Mouse (Mus musculus): Measurements from ENCODE around the gene Dusp14.

Dusp14 gene

DNA sequence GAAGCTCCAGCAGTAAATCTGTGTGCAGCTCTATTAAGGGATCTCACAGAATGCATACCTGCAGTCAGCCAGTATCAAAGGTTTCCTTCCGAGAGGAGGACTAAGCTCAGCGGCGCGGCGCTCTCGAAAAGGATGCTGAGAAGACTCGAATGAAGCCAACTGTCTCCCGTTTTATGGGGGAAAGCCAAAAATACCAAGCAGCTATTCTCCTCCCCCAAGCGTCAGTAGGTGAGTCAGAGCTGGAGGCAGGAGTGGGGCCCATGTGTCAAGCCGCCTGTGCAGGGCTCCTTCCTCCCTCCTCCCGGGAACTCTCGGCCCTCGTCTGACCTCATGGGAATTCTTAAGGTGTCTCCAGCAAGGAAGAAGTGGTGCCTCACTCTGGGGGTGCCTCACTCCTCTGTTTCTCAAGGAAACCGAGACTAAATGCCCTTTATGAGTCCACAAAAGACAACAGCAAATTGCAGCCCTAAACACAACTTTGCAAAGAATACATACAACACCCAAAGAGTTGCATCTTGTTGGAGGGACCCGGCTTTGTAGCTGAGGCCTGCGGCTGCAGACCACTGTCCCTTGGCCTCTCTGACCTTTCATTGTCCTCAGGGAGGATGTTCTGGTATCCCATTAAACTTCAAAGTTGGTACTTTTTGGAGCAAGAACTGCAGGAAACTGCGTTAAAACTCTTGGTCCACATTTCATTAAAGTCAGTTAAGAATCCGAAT, 2.0 kb downstream of the Dusp14 start:
- ATAC-seq (ENCODE audit: low TSS enrichment): peak; percentile 70

DNA sequence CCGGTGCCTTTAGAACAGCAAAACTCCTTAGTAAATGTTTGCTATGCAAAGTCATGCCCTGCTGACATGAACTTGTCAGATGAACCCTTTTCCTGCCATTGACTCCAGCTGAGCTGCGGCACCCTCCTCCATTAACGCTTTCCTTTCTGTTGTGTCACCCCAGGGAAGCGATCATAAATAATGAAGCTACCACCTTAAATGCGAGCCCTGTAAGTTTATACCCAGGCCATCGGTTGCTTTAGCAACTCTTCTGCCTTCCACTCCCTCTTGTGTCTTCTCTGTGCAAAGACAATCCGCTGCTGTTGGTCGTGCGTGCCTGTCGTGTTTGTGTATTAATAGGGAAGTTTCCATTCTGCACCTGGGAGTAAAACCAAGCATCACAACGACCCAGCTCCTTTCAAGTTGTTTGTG, 3.0 kb downstream of the Dusp14 start:
- no peak for ATAC-seq (ENCODE audit: low TSS enrichment)

DNA sequence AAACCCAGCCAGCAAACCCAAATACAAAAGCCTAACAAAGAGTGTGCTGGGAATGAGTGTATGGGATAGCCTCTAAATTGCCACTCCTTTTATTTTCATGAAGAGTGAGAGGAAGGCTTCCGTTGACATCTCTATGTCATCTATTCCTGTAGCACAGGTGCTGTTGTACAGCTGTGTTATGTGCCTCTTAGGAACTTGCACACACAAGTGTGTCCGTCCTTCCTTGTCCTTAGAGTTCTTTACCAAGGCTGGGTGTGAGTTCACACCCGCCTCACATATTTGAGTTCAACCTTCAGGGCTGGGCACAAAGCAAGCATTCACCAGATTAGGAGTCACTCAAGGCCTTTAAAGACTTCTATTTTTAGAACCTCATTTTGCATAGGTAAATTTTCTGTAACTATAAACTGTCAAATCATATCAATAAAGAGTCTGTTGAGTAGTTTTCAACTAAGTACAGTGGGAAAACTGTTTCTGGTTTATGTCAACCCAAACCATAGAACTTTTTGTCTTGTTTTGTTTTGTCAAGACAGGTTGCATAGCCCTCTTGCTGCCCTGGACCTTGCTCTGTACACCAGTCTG, 5.3 kb downstream of the Dusp14 start:
- no peak for ATAC-seq (ENCODE audit: low TSS enrichment)

DNA sequence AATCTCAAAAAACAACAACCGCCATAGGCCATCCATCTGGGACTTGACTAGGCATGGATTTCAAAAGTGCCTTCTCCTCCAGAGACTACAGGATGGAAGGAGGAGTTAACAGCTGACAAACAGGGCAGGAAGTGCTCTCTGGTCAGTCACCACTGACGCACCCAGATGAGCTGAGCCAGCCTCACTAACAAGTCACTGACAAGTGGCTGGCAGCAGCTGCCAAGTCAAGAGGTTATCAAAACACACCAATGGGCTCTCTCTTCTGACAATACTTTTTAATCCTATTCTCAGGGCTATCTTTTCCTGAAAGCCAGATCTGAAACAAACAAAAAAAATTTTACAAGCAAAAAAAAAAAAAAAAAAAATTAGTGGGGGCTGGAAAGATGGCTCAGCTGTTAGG, 6.3 kb downstream of the Dusp14 start:
- no peak for ATAC-seq (ENCODE audit: low TSS enrichment)

DNA sequence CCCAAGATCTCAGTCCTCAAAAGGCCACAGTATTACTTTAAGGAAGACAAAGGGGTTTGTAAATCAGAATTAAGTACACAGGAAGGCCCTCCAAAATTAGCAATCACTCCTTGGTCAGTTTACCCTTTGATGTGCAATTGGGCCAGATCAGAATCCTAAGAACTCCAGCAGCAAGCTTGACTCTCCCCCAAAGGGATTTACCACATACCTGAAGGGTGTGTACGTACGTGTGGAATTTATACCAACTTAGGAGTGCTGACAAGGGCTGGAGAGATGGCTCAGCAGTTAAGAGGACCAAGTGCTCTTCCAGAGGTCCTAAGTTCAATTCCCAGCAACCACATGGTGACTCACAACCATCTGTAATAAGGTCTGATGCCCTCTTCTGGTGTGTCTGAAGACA, 7.2 kb downstream of the Dusp14 start:
- ATAC-seq (ENCODE audit: low TSS enrichment): no peak

DNA sequence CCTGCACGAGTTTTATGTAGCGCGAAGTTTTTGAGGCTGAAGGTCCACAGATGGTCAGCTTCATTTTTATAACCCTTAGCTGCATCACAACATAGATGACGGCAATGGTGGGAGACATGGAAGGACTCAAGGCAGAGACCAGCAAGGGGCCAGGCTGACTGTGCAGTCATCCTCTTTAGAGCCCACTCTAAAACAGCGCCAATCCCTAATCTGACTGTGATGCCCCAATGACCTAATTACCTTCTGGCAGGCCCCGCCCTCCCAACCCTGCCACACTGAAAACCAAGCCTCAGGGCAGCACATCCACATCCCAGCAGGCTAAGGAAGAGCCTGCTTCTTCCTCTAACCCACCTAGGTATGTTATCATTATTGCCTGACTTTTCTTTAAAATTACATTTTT, 8.4 kb downstream of the Dusp14 start:
- no peak for ATAC-seq (ENCODE audit: low TSS enrichment)

DNA sequence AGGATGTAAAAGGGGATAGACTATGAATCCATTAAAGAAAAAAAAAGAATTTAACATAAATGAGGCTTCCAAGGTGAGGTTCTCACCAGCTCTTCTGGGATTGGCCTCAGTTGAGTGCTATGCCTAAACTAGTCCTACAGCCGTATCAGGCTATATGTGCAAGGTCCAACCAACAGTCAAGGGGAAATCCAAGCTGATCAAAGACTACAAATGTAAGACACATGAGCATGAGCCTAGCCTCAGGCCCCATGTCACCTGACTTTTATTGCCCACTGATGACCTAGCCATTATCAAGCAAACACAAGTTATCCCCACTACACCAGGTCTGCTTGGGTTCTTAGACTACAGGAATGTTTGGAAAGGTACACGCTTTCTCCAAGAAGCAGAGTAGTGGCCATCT, 9.3 kb downstream of the Dusp14 start:
- ATAC-seq (ENCODE audit: low TSS enrichment): no peak

DNA sequence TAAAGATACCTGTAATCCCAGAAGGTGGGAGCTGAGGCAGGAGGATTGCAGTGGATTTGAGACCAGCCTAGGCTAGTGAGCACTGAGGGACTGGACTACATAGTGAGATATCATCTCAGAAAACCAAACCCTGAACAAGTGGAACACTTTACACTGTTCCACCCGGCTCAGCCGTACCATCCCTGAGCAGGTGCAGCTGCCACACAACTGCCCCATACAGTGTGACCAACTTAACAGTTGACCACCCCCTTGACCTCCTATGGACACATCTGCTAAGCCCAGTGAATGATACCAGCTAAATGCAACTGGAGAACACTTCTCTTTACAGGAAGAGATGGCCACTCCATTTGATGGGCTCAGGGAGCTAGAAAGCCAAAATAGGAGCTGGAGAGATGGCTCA, 11.6 kb downstream of the Dusp14 start:
- no peak for ATAC-seq (ENCODE audit: low TSS enrichment)

DNA sequence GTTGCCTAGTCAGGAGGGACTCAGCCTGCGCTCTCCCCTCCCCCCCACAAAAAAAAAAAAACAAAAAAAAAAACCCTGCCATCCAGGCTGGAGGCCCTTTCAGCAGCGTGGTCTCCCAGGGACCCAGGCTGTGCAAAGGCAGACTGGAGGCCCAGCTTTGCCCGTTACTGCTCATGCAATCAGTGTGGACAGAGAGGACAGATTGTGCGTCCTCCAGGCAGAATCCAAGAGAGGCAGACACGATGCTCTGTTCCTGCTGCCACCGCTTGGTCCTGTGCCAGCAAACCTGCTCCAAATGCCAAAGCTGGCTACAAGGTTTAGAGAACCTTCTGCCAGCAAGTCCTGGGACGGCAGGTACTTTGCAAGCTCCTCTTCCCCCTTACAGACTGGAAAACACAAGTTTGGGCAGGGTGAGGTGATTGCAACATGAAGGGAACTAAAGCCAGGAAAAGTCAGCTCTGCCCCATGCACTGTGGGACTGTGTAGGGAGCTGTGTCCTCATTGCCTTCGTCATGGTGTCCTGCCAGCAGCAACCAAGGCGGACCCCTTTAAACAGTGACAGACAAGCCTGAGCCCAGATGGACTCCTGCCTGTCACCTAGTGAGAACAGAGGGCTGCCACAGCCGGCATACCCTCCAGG, 15.4 kb downstream of the Dusp14 start:
- peak; percentile 66 for ATAC-seq (ENCODE audit: low TSS enrichment)

DNA sequence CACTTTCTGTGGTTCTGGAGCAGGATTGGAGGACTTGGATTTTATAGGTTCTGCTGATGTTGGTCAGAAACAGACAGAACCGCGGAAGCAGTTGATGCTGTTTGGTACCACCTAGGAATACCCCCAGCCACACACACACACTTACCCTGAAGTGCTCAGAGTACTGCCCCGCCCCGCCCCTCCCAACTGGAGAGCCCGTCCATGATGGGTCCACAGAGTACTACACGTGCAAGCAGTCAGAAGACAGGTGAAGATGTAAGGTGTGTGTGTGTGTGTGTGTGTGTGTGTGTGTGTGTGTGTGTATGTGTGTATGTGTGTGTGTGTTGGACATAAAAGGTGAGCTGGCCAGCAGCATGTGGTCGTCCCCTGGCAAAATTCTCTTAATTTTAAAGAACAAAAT, 16.0 kb downstream of the Dusp14 start:
- no peak for ATAC-seq (ENCODE audit: low TSS enrichment)

DNA sequence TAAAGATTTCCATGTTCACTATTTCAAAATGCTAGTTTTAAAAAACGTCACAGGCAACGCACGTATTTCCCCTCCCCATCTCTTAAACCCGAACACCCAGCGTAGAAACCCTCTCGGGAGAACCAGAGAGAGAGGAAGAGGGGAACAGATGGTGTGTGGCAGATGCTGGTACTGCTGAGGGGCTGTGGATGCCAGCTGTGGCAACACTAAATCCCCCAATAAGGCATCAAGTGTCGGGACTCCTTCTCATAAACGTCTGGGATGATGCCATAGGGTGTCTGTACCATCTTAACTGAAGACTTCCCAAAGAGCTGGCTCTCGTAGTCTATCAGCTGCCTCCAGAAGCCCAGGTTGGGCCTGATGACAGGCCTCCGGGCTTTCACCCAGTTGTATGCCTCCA, 20.6 kb downstream of the Dusp14 start:
- ATAC-seq (ENCODE audit: low TSS enrichment): peak; percentile 19; the same call in 1 of the 2 replicates

DNA sequence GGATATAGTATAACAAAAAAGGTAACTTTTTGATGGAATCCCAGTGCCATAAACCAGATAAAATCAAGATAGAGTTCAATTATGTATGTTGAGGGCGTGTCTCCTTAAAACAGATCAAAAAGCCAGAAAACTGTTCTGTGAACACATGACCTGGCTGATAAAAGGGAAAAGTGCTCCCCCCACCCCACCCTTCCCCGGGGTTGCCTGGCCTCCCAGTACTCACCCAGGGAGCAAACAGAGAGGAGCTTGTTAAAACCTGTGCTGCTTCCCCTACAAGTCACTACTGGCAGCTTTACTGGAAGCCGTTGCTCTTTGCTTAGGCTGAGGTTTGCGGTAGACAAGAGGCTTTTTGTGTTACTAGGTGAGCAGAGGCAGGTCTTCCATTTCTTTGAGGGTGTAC, 21.8 kb downstream of the Dusp14 start:
- ATAC-seq (ENCODE audit: low TSS enrichment): no peak

DNA sequence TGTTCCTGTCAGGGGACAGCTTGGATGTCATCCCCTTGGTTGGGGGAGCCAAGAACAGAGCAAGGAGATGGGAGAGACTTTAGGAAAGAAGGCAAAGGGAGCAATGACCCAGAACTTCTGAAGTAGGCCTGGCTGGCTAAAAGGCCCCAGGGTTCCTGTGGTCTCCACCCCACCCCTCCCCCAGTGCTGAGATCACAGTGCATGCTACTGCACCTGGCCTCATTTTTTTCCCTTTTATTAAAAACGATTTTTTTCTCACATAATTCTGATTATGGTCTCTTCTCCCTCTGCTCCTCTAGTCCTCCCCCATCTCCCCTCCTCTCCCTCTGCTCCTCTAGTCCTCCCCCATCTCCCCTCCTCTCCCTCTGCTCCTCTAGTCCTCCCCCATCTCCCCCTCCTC, 24.1 kb downstream of the Dusp14 start:
- ATAC-seq (ENCODE audit: low TSS enrichment): no peak

DNA sequence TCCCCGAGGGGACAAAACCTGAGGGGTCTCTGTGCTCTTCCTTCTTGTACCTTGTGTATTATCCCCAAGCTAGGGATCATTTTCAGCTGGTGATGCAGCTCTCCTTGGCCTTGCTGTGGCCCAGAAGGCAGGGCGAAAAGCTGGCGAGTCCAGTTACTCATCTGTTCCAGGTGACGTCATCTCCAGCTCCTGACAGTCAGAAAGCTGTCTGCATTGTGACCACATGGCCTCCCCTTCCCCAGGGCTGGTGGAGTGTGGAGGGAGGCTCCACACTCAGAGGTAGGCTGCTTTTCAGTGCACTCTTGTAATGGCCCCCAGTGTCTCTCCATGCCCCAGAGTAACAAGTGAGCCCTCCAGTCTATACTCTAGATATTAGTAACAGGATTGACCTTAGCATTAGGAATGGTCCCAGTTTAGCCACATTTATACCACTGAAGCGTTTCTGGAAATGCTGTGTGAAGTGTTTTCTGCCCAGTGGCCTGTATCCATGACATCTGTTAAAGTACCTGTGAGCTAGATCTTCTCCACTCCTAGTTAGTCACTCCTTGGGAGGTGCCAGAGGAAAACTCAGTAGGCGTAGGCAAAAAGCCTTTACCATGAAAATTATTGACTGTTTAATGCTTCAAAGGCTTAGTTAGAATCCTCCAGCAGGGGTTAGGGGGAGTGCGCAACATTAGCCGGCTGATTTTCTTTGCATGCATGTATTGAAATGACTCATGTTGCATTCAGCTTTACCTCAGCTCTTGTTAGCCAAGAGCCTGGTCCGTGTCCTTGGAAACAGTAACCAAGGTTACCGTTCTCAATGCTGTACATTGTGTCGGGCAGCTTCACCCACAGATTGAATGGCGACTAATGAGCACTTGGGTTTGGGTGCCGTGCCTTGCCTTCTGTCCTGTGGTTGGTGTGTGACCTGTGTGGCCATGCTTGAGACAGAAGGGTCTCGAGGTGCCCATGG, 26.0 kb downstream of the Dusp14 start:
- peak; percentile 68 for ATAC-seq (ENCODE audit: low TSS enrichment)

DNA sequence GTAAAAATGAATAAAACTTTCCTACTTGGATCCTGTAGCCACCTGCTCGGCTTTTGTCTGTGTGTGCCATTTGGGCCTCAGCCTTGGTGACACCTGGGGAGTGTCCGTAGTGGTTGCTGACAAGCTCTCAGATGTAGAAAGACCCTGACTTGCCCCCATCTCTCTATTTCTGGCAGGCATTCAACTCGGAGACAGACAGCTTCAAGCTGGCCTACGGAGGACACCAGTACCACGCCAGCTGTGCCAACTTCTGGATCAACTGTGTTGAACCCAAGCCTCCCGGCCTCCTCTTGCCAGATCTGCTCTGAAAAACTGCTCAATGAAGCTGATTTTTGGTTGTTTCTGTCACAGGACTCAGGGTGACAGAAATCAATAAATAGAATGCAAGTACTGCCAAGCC, 28.4 kb downstream of the Dusp14 start:
- ATAC-seq (ENCODE audit: low TSS enrichment): no peak

DNA sequence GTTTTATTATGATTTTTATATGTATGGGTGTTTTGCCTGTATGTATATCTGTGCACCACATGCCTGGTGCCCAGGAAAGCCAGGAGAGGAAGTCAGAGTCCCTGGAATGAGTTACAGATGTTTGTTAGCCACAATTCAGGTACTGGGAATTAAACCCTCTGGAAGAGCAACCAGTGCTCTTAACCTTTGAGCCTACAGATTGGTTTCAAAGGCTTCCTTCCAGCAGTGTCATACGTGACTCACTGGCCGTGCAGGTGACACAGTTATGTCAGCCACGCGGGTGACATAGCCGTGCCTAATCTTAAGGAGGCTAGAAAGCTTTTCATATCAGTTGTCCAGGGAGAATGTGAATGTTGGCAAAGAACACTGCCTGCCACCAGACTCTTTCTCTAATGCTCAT, 35.4 kb downstream of the Dusp14 start:
- ATAC-seq (ENCODE audit: low TSS enrichment): no peak

DNA sequence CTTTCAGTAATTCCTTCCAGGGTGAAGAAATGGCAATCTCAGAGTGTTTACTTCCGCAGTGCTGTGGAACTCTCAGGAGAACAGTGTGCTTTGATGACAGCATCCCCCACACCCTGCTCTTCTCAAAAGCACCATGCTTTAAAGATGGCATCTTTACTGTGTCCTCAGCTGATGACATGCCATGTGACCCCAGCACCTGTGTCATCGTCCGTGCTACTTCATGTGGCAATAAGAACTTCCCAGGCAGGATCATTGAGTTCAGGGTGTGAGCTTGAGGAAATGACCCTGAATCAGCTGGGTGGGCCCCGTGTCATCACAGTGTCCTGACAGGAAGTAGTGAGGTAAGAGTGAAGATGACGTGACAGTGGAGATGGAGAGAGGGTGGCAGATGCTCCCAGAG, 36.5 kb downstream of the Dusp14 start:
- no peak for ATAC-seq (ENCODE audit: low TSS enrichment)

DNA sequence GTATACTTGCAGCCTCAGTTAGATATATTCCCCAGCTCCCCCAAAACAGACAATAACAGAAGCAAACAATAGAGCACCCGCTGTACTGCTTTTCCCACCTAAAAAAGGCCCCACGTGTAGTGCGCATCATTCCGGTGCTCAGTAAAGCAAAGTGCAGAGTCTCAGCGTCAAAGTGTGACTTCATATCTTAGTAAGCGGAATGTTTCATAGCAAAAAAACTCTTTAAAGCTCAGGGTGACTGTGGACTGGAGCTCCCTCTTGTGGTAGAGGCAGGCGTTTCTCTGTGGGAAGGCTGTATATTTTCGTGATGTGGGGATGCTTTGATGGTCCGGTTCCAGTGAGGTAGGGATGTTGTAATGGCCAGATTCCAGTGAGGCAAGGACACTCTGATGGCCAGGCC, 37.1 kb downstream of the Dusp14 start:
- peak; percentile 70 for ATAC-seq (ENCODE audit: low TSS enrichment)

DNA sequence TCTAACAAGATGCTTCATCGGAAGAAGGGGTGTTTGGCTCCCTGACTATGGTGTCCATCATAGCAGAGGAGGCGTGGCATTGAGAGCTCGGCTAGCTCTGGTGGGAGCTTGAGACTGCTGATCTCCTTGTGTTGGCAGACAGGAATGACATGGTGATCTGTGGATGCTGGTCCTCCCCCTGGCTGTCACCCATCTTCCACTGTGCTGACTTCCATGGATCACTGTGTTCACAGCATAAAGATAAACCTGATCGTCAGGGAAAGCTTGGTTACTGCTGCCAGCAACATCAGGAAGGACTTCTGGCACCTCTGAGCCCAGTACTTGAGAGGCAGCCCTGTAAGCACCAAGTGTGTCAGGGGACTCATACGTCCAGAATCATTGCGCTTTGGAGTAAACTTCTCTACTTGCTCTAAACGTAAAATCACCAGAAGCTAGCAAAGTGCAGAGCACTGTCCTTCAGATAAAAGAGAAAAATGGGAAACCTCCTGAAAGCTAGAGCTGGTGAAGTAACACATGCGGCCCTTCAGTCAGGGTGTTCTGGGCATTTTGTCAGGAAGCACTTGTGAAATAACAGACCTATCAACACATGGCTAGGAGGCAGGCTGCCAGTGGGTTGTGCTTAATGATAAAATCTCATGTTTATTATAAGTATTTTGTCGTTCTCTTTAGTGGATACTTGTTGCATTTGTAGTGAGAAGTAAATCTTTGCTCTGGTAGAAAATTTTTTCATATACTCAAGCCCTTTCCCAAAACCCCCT, 40.6 kb downstream of the Dusp14 start:
- no peak for ATAC-seq (ENCODE audit: low TSS enrichment)

DNA sequence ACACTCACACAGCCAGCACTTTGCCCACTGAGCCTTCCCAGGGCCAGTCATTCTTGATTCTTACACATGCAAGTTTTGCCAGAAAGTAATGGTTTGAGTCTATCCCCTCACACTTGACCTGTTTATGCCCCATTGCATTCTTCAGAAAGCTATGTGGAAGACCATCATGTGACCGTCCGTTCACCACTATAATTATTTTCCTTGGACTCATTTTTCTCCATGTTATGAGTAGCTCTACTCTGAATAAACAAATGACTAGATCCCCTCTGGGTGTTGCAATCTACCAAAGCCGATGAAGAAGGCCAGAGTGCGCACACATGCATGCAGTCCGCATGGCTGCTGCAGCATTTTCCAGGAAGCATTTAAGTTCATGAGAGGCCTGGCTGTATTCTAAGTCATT, 41.8 kb downstream of the Dusp14 start:
- ATAC-seq (ENCODE audit: low TSS enrichment): no peak

DNA sequence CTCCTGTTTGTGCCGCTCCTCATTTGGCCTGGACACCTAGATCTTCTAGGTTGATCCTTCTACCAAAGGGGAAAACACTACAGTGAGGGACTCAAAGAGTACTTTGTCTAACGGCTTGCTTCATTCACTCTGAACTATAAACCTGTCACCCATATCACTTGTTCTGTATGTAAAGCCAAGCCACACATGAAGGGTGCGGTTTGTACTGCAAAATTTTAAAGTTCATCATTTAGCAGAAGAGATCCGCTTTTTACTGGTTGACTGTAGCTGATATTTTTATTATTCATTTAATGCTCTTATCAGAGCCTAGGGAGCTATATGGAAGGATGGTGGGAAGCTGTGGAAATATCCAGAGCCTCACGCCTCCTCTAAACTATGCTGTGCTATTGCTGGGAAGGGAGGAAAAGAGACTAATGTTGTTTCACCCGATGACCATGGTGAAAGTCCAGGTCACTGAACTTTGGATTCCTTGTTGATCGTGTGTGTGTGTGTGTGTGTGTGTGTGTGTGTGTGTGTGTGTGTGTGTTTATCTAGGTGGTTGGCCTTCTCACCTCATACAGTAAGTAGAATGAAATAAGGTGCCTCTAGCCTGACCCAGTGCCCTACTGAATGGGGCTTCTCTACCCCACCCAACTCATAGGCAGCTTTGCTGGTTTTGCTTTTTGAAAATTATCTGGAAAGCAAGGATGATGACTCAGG, 52.1 kb downstream of the Dusp14 start:
- ATAC-seq (ENCODE audit: low TSS enrichment): no peak
